Mouse (Mus musculus): ENCODE results near the gene Rfx7.

GRCm38 (mm10) chr9:72627598-72627997 is 95.6 kb downstream of the Rfx7 start:
- TF ChIP-seq POLR2A (IDR thresholded peaks at IDR 0.05; ENCODE audit: low read depth, low read length) (no peak), CTCF (conservative IDR thresholded peaks at IDR 0.05; ENCODE audit: insufficient read depth, insufficient read length, low read depth, low read length) (no peak)
